Mouse (Mus musculus) cerebellum, adult 2 months (tissue): ENCODE results near the gene Cfl1.

Experiments used
- CTCF ChIP-seq: fragments of 200-500 bp; IDR thresholded peaks from 2 replicates; pipeline ENCODE4 v1.5.1; 2011; ENCODE audit warnings: low read depth, mild to moderate bottlenecking, control low read depth, low read length, moderate library complexity, borderline replicate concordance; ENCODE audit not compliant: insufficient read depth
- POLR2A ChIP-seq: fragments of 200-500 bp; IDR thresholded peaks from 2 replicates; pipeline ENCODE4 v1.6.1; 2011; ENCODE audit warnings: low read length, control low read depth, borderline replicate concordance; ENCODE audit not compliant: insufficient read depth

GRCm38 (mm10) chr19:5490313-5490897 lies at the start of gene Cfl1:
- TF ChIP-seq POLR2A (peak; percentile 89), CTCF (no peak)
